Comparison of ENCODE assay signal across 24 mouse cellular contexts in genomic region chr16:94088819-94089692, GRCm38 (mm10). TPM values are rescaled to one million over a fixed set of nuclear protein-coding genes. Genes with fewer than 3 reads are reported as not detected.
DNase-seq lines count a peak whose midpoint lies in the region; ATAC-seq lines count a peak whose summit lies in the region.
"Had no signal": no experiment of that assay in that cellular context is flagged by ENCODE, and none has a peak within 500 bp of the region (broad histone marks: within the 10 kb centered on the region; RNA-seq: fewer than 3 reads in every experiment).

No protein-coding gene starts in this region.

- H3K9ac ChIP-seq in limb, embryonic 12.5 days (replicated peaks), result no peak overlapping the region
- H3K9ac ChIP-seq: forebrain, embryonic 13.5 days; heart, embryonic 15.5 days; kidney, embryonic 15.5 days; limb, embryonic 15.5 days; liver, embryonic 15.5 days; midbrain, embryonic 15.5 days had no signal

- peaks cover 31% of the 10 kb centered on the region for H3K4me1 ChIP-seq in megakaryocyte, embryonic 14.5 days
- peaks cover 46% of the 10 kb centered on the region for H3K4me1 ChIP-seq in embryonic facial prominence, embryonic 10.5 days
- peaks cover 25% of the 10 kb centered on the region for H3K4me1 ChIP-seq in limb, embryonic 12.5 days (replicated peaks)

- 5% methylated on average over 14 of the region's 14 CpGs for WGBS in embryonic facial prominence, embryonic 10.5 days
- WGBS in limb, embryonic 12.5 days, result 8% methylated on average over 14 of the region's 14 CpGs

- peaks cover 98% of the 10 kb centered on the region for H3K27me3 ChIP-seq in megakaryocyte, embryonic 14.5 days (replicated peaks)
- peaks cover 100% of the 10 kb centered on the region for H3K27me3 ChIP-seq in embryonic facial prominence, embryonic 10.5 days (replicated peaks; ENCODE audit: low read depth, poor library complexity, severe bottlenecking)
- H3K27me3 ChIP-seq in limb, embryonic 12.5 days, result peaks cover 98% of the 10 kb centered on the region

- ATAC-seq in megakaryocyte, adult 5-6 weeks (ENCODE audit: poor library complexity, severe bottlenecking), result no peak
- no peak for ATAC-seq in limb, embryonic 12.5 days (ENCODE audit: insufficient number of reproducible peaks, insufficient read depth, low FRiP score, low TSS enrichment, low read depth)
- ATAC-seq: forebrain, embryonic 13.5 days; hindbrain, postnatal 0 days; intestine, embryonic 16.5 days; midbrain, embryonic 15.5 days had no signal

- H3K27ac ChIP-seq in embryonic facial prominence, embryonic 10.5 days (replicated peaks), result no peak overlapping the region
- no peak overlapping the region for H3K27ac ChIP-seq in limb, embryonic 12.5 days
- H3K27ac ChIP-seq: forebrain, embryonic 13.5 days; heart, embryonic 15.5 days; hindbrain, postnatal 0 days; kidney, embryonic 15.5 days; limb, embryonic 15.5 days; liver, embryonic 15.5 days; midbrain, embryonic 15.5 days had no signal

- peak overlapping the region; percentile 55 for H3K4me3 ChIP-seq in megakaryocyte, embryonic 14.5 days (replicated peaks)
- H3K4me3 ChIP-seq in embryonic facial prominence, embryonic 10.5 days, result peak overlapping the region; percentile 27; the same call in 1 of the 2 replicates
- H3K4me3 ChIP-seq in limb, embryonic 12.5 days (replicated peaks), result peak overlapping the region; percentile 8; the same call in 1 of the 2 replicates
- H3K4me3 ChIP-seq: forebrain, embryonic 13.5 days; heart, embryonic 15.5 days; limb, embryonic 15.5 days; liver, embryonic 15.5 days; midbrain, embryonic 15.5 days had no signal

- peak overlapping the region; percentile 5; the same call in 1 of the 2 replicates for H3K4me2 ChIP-seq in limb, embryonic 12.5 days
- H3K4me2 ChIP-seq: forebrain, embryonic 13.5 days; heart, embryonic 15.5 days; kidney, embryonic 15.5 days; limb, embryonic 15.5 days; liver, embryonic 15.5 days; midbrain, embryonic 15.5 days had no signal

- H3K36me3 ChIP-seq in megakaryocyte, embryonic 14.5 days (replicated peaks; ENCODE audit: low read length), result no peaks in the 10 kb centered on the region
- no peaks in the 10 kb centered on the region for H3K36me3 ChIP-seq in embryonic facial prominence, embryonic 10.5 days (replicated peaks)
- H3K36me3 ChIP-seq in limb, embryonic 12.5 days, result no peaks in the 10 kb centered on the region
- H3K36me3 ChIP-seq: heart, embryonic 15.5 days; kidney, embryonic 15.5 days; limb, embryonic 15.5 days; liver, embryonic 15.5 days; midbrain, embryonic 15.5 days had no signal

- peak; percentile 45 for DNase-seq in embryo, embryonic 10.5 days (ENCODE audit: low spot score)
- no peak for DNase-seq in embryo, embryonic 10 days (ENCODE audit: low spot score)
- DNase-seq in embryonic facial prominence, embryonic 10.5 days (ENCODE audit: low spot score), result peak; percentile 46
- no peak for DNase-seq in urinary bladder, postnatal 4 days (ENCODE audit: low spot score in 2 of 2)
- DNase-seq in thymus, postnatal 4 days, result no peak
- DNase-seq: adrenal gland, postnatal 10 days; cerebellum, adult 2 months; cerebellum, postnatal 25 days; gastrocnemius, adult 2 months; heart, postnatal 36 days; lung, postnatal 4 days; thymus, adult 2 months had no signal

- peaks cover 3% of the 10 kb centered on the region; the same call in 1 of the 2 replicates for H3K9me3 ChIP-seq in megakaryocyte, embryonic 14.5 days
- H3K9me3 ChIP-seq in embryonic facial prominence, embryonic 10.5 days, result no peaks in the 10 kb centered on the region
- H3K9me3 ChIP-seq in limb, embryonic 12.5 days, result no peaks in the 10 kb centered on the region
- H3K9me3 ChIP-seq: forebrain, embryonic 13.5 days; heart, embryonic 15.5 days; kidney, embryonic 15.5 days; limb, embryonic 15.5 days; liver, embryonic 15.5 days; midbrain, embryonic 15.5 days had no signal

RNA-seq across cellular contexts. Expression of gene Sim2, which starts 4.3 kb away (rescaled TPM):
- polyA plus RNA-seq in megakaryocyte, embryonic 14.5 days (2012; ENCODE audit: insufficient read depth, low replicate concordance), result not detected in 2 replicates
- not detected in 2 replicates for total RNA-seq in megakaryocyte, adult 5-6 weeks (2015)
- total RNA-seq in megakaryocyte, adult 5-6 weeks (2017), result not detected in 2 replicates
- 0.87 and 1.5 TPM in 2 replicates for polyA plus RNA-seq in embryonic facial prominence, embryonic 10.5 days (2016; fragmentation: Nextera tagmentation; extraction: Ambion mirVana)
- 2.0 and 2.3 TPM in 2 replicates for polyA plus RNA-seq in limb, embryonic 12.5 days (2016; fragmentation: Nextera tagmentation; extraction: Ambion mirVana)
- total RNA-seq: heart, postnatal 36 days; hindbrain, postnatal 0 days; neutrophil, adult 5-6 weeks had no signal
- polyA plus RNA-seq: hindbrain, postnatal 0 days; intestine, embryonic 16.5 days; liver, embryonic 15.5 days had no signal

Comparison
In these comparisons a context has a peak if more than half of its experiments do, and no peak if none do; other contexts are left out.
1. DNase-seq: peak in embryo, embryonic 10.5 days (single experiment) and embryonic facial prominence, embryonic 10.5 days (single experiment); none in embryo, embryonic 10 days (single experiment), urinary bladder, postnatal 4 days (0 of 2) and thymus, postnatal 4 days (single experiment).
2. Peak in every context shown above with its lines, with median percentiles within 50 percentile points of each other: H3K4me3 ChIP-seq.